Mouse (Mus musculus) limb, embryonic 14.5 days (tissue): ENCODE measurements around the gene 1810024B03Rik. TPM values are rescaled to one million over a fixed set of nuclear protein-coding genes. Genes with fewer than 3 reads are reported as not detected.
A peak's percentile ranks its signal among the peaks of the same experiment; 100 is the strongest.

Experiments
- ATAC-seq: fragments of 200-750 bp; cut with Nextera tagmentation; 2 replicates; pipeline ENCODE4 v1.8.0; 2017; ENCODE audit warnings: low read depth, moderate number of reproducible peaks, moderate TSS enrichment; ENCODE audit not compliant: low FRiP score
- DNase-seq: peaks from one replicate; pipeline ENCODE4 v3.0.0-alpha.2; 2015; ENCODE audit warnings: low spot score
- H3K27ac ChIP-seq: fragments of 300-500 bp; sonication (generic); replicated peaks from 2 replicates; pipeline ENCODE4 v1.5.1; 2014; ENCODE audit warnings: low read depth, mild to moderate bottlenecking, low read length, moderate library complexity, mixed read lengths
- H3K27me3 ChIP-seq: fragments of 300-500 bp; sonication (generic); 2 replicates; pipeline ENCODE4 v1.6.1; 2014; ENCODE audit warnings: low read length, mixed read lengths; ENCODE audit not compliant: control insufficient read depth, insufficient read depth
- H3K36me3 ChIP-seq: fragments of 300-500 bp; sonication (generic); 2 replicates; pipeline ENCODE4 v1.6.1; 2014; ENCODE audit warnings: mild to moderate bottlenecking, low read length, moderate library complexity, mixed read lengths; ENCODE audit not compliant: control insufficient read depth, insufficient read depth
- H3K4me1 ChIP-seq: fragments of 300-500 bp; sonication (generic); 2 replicates; pipeline ENCODE4 v1.6.1; 2014; ENCODE audit warnings: antibody characterized with exemption, low read length, mixed read lengths; ENCODE audit not compliant: control insufficient read depth, insufficient read depth
- H3K4me2 ChIP-seq: fragments of 300-500 bp; sonication (generic); replicated peaks from 2 replicates; pipeline ENCODE4 v1.6.1; 2014; ENCODE audit warnings: low read depth, mild to moderate bottlenecking, low read length, moderate library complexity; ENCODE audit not compliant: severe bottlenecking
- H3K4me3 ChIP-seq: fragments of 300-500 bp; sonication (generic); replicated peaks from 2 replicates; pipeline ENCODE4 v1.5.1; 2014; ENCODE audit warnings: low read length
- H3K9ac ChIP-seq: fragments of 300-500 bp; sonication (generic); 2 replicates; pipeline ENCODE4 v1.6.1; 2014; ENCODE audit warnings: mild to moderate bottlenecking, low read depth, low read length, moderate library complexity; ENCODE audit not compliant: severe bottlenecking
- H3K9me3 ChIP-seq: fragments of 300-500 bp; sonication (generic); 2 replicates; pipeline ENCODE4 v1.6.1; 2016; ENCODE audit warnings: low read length; ENCODE audit not compliant: control insufficient read depth
- POLR2A ChIP-seq: fragments of 200-500 bp; IDR thresholded peaks from 2 replicates; pipeline ENCODE4 v1.8.0; 2012; ENCODE audit warnings: inconsistent platforms, mild to moderate bottlenecking, moderate library complexity, borderline replicate concordance; ENCODE audit not compliant: insufficient read depth, insufficient read length; ENCODE audit errors: extremely low read depth
- WGBS: fragments of 180-500 bp; shearing (Covaris S2); extraction: QIAGEN DNeasy Blood & Tissue Kit; methylation state at CpG from one replicate; pipeline ENCODE4 v1.1.7; 2014; 5-methylcytosine and 5-hydroxymethylcytosine counted together
- polyA plus RNA-seq, 2 experiments: library from polyadenylated mRNA; depleted of rRNA in 1 of 2; stranded (reverse) in 1 of 2; unstranded in 1 of 2; fragments of >200 nt; fragmentation: Nextera tagmentation in 1 of 2; extraction: Ambion mirVana in 1 of 2; gene quantifications; 2 replicates each; pipeline versions ENCODE4 v1.2.1 to v1.2.3; 2012 to 2014

The 1810024B03Rik gene
- polyA plus RNA-seq, 2 experiments, result 1.6 to 2.4 TPM

DNA sequence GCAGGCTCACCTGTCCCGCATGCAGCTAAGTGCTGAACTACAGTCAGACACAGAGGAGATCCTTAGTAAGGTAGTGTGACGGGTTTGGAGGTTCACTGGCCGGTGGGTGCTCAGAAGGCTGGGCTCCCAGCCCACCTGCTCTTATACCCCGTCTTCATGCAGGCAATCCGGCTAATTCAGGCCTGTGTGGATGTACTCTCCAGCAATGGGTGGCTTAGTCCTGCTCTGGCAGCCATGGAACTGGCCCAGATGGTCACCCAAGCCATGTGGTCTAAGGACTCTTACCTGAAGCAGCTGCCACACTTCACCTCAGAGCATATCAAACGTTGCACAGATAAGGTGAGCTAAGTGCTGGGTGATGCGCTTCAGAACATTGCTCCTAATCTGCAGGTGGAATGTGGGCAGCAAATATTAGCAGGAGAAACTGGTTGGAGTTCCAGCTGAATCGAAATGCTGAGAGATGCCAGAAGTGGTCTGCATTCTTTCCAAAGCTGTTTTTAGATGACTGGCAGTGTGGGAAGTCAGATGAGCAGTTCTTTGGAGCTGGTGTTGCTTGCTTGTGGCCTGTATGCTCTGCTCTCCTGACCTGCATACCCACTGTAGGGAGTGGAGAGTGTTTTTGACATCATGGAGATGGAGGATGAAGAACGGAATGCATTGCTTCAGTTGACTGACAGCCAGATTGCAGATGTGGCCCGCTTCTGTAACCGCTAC, 30.0 kb upstream of the 1810024B03Rik start:
- no peak for TF ChIP-seq POLR2A
- Histone ChIP-seq H3K27ac (no peak overlapping the region), H3K4me2 (no peak overlapping the region), H3K9ac (no peak overlapping the region), H3K4me3 (no peak overlapping the region), H3K27me3 (no peaks in the 10 kb centered on the region), H3K4me1 (no peaks in the 10 kb centered on the region), H3K9me3 (no peaks in the 10 kb centered on the region), H3K36me3 (peaks cover 91% of the 10 kb centered on the region)
- DNase-seq, result no peak
- 90% methylated on average over 11 of the region's 11 CpGs for WGBS
- no peak for ATAC-seq

DNA sequence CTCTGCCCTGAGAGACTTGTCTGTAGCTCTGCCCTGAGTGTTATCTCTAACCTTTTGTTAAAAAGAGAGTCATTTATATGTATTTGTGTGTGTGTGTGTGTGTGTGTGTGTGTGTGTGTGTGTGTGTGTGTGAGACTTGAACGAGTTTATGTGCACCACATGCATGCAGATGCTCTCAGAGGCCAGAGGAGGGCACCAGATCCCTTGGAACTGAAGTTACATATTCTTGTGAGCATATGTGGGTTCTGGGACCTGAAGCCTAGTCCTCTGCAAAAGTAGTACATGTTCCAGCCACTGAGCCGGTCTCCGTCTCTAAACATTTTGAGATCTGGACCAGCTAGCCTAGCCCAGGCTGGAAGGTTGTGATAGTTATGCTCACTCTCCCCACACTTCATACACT, 17.2 kb upstream of the 1810024B03Rik start:
- H3K4me3 ChIP-seq, result no peak overlapping the region
- no peaks in the 10 kb centered on the region for H3K27me3 ChIP-seq
- DNase-seq, result no peak
- no peak for ATAC-seq
- WGBS, result 94% methylated on average over 3 of the region's 3 CpGs
- no peak overlapping the region for H3K4me2 ChIP-seq
- H3K36me3 ChIP-seq, result peaks cover 98% of the 10 kb centered on the region
- no peak overlapping the region for H3K9ac ChIP-seq
- no peak overlapping the region for H3K27ac ChIP-seq
- TF ChIP-seq POLR2A, result no peak
- no peaks in the 10 kb centered on the region for H3K9me3 ChIP-seq
- no peaks in the 10 kb centered on the region for H3K4me1 ChIP-seq

DNA sequence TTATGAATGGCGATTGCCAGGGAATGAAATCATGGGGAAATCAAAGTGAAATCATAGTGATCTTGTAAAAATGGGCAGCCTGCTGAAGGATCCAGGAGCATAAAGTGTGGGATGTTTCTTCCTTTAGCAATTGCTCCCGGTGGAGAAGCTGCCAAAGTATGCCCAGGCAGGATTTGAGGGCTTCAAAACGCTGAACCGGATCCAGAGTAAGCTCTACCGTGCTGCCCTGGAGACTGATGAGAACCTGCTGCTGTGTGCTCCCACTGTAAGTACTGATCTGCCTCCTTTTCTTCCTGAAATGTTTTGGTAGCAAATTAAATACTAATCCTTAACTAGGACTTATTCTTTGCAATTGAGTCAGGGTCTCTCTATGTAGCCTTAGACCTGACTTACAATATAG, 9.7 kb upstream of the 1810024B03Rik start:
- Histone ChIP-seq H3K9ac (no peak overlapping the region), H3K4me2 (no peak overlapping the region), H3K4me1 (no peaks in the 10 kb centered on the region), H3K9me3 (no peaks in the 10 kb centered on the region), H3K27ac (no peak overlapping the region), H3K27me3 (no peaks in the 10 kb centered on the region), H3K4me3 (no peak overlapping the region), H3K36me3 (peaks cover 98% of the 10 kb centered on the region)
- ATAC-seq, result no peak
- 95% methylated on average over 5 of the region's 5 CpGs for WGBS
- no peak for TF ChIP-seq POLR2A
- no peak for DNase-seq

DNA sequence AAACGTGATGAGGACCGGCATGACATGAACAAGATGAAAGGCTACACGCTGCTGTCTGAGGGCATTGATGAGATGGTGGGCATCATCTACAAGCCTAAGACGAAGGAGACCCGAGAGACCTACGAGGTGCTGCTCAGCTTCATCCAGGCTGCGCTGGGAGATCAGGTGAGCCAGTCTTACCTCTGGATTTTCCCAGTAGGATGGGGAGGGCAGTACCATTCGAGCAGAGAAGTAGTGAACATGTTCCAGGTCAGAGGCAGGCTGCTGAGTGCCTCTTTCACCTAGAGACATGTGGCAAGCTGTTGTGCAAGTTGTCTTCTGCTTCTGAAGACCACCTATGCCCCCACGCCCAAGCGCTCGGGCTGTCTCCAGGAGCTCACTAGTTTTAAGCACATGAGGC, 2.6 kb upstream of the 1810024B03Rik start:
- H3K36me3 ChIP-seq, result peaks cover 57% of the 10 kb centered on the region
- no peak overlapping the region for H3K27ac ChIP-seq
- H3K9ac ChIP-seq, result no peak overlapping the region
- H3K9me3 ChIP-seq, result no peaks in the 10 kb centered on the region
- 92% methylated on average over 11 of the region's 11 CpGs for WGBS
- H3K4me1 ChIP-seq, result peaks cover 11% of the 10 kb centered on the region
- ATAC-seq (no peak), DNase-seq (no peak)
- no peak overlapping the region for H3K4me2 ChIP-seq
- H3K4me3 ChIP-seq, result no peak overlapping the region
- no peaks in the 10 kb centered on the region for H3K27me3 ChIP-seq
- TF ChIP-seq POLR2A, result no peak

DNA sequence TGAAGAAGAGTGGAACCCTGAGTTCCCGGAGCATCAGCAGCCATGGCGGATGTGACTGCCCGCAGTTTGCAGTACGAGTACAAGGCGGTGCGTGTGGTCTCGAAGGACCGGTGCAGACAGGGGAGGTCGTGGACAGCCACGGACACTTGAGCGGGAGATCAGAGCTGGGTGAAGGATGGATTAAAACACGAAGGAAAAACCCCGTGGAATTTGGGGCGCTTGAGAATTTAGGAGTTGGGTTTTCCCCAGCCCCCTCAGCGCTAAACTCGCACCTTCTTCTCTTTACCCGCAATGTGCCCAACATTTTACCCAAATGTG, 331 bp upstream of the 1810024B03Rik start:
- WGBS, result 1% methylated on average over 17 of the region's 17 CpGs
- Histone ChIP-seq H3K36me3 (peaks cover 37% of the 10 kb centered on the region), H3K27me3 (no peaks in the 10 kb centered on the region), H3K4me1 (peaks cover 11% of the 10 kb centered on the region), H3K9me3 (no peaks in the 10 kb centered on the region), H3K9ac (peak overlapping the region; percentile 75), H3K4me2 (peak overlapping the region; percentile 90), H3K4me3 (peak overlapping the region; percentile 74), H3K27ac (peak overlapping the region; percentile 65; the same call in 1 of the 2 replicates)
- DNase-seq (no peak), ATAC-seq (no peak)
- no peak for TF ChIP-seq POLR2A
